Mouse (Mus musculus): ENCODE results near the gene Arid3b. TPM values are rescaled to one million over a fixed set of nuclear protein-coding genes. Genes with fewer than 3 reads are reported as not detected.

Arid3b gene
- polyA plus RNA-seq, 1 experiment from 2014 or later = 7.0 TPM

DNA sequence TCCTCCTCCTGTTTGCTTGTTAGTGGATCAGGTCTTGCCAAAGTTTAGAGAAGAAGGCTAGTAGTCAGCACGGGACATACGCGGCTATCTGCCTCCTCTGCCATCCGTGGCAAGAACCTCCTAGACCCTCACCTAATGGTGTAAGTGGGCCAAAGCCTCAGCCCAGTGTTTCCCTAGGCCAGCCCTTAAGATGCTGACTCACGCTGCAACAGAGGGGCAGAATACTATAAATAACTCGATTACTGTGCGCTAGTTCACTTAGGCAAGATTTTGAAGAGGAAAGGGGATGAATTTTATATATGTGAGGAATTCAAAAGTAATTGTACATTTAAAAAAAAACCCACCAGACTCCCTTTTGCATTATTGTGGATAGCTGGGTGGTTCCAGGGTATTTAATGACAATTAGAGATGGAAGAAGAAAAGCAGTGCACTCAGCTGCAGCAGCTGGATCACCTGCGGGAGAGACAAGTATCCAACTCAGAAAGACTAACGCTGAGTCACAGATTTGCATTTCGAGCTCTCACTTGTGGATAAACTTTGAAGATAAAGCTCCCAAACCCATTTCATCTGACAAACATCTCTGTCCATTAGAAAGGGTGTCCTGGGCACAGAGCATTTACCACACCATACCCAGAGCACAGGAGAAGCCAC, 31.4 kb downstream of the Arid3b start:
- Histone ChIP-seq H3K27ac (ENCODE audit: low read depth, low read length) (no peak overlapping the region), H3K4me2 (ENCODE audit: low read length) (no peak overlapping the region), H3K9ac (ENCODE audit: low read length) (no peak overlapping the region), H3K4me3 (ENCODE audit: low read depth, low read length) (no peak overlapping the region), H3K4me1 (ENCODE audit: control insufficient read depth, insufficient read depth, low read length) (peaks cover 18% of the 10 kb centered on the region), H3K36me3 (ENCODE audit: control insufficient read depth, insufficient read depth, low read length) (no peaks in the 10 kb centered on the region; the same call in 1 of the 2 replicates), H3K9me3 (replicated peaks; ENCODE audit: control insufficient read depth, low read length) (no peaks in the 10 kb centered on the region), H3K27me3 (replicated peaks; ENCODE audit: control insufficient read depth, insufficient read depth, low read length) (no peaks in the 10 kb centered on the region)
- ATAC-seq (no peak), DNase-seq (ENCODE audit: low spot score) (no peak)
- 79% methylated on average over 10 of the region's 10 CpGs for WGBS

DNA sequence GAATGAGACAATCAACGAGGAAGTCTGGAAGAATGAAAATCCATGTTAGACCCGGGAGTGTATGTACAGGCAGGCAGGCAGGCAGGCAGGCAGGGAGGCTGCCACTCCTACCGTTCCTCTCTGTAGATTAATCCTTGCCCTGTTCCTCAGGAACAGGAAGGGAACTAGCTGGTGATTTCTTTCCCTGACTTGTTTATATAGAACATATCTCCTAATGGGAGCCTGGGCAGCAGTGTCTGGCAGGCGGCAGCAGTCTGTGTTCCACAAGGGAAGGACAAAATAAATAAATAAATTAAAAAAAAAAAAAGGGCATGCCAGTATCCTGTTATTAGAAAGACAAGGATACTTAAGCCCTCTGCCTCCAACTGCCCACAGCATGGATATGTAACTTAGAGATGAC, 32.8 kb downstream of the Arid3b start:
- H3K4me2 ChIP-seq (ENCODE audit: low read length) = no peak overlapping the region
- H3K9ac ChIP-seq (ENCODE audit: low read length) = 0 out of 2 replicates have a peak overlapping the region, but pooled peaks have one; percentile 13
- no peak overlapping the region for H3K4me3 ChIP-seq (ENCODE audit: low read depth, low read length)
- no peak for ATAC-seq
- no peaks in the 10 kb centered on the region for H3K9me3 ChIP-seq (replicated peaks; ENCODE audit: control insufficient read depth, low read length)
- no peak overlapping the region for H3K27ac ChIP-seq (ENCODE audit: low read depth, low read length)
- no peak for DNase-seq (ENCODE audit: low spot score)
- peaks cover 14% of the 10 kb centered on the region for H3K4me1 ChIP-seq (ENCODE audit: control insufficient read depth, insufficient read depth, low read length)
- 23% methylated on average over 4 of the region's 4 CpGs for WGBS
- no peaks in the 10 kb centered on the region; the same call in 1 of the 2 replicates for H3K36me3 ChIP-seq (ENCODE audit: control insufficient read depth, insufficient read depth, low read length)
- no peaks in the 10 kb centered on the region for H3K27me3 ChIP-seq (replicated peaks; ENCODE audit: control insufficient read depth, insufficient read depth, low read length)

DNA sequence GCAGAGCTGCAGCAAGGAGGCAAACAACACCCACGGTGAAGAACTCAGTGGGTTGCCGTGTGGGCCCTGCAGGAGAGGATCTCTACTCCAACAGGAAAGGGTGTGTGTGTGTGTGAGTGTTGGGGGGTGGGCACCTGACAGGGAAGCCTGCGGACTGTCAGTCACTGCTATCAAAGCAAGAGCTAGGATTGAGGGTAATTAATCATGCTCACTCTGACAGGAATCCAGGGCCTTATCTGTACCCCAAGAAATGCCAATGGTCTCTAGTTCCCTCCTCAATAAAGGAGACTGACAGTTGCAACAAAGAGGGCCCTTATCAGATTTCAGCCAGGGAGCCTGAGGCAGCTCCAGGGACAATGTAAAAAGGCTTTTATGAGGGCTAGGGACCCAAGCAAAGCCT, 33.5 kb downstream of the Arid3b start:
- DNase-seq (ENCODE audit: low spot score) (no peak), ATAC-seq (no peak)
- Histone ChIP-seq H3K27me3 (replicated peaks; ENCODE audit: control insufficient read depth, insufficient read depth, low read length) (no peaks in the 10 kb centered on the region), H3K4me2 (ENCODE audit: low read length) (no peak overlapping the region), H3K9me3 (replicated peaks; ENCODE audit: control insufficient read depth, low read length) (no peaks in the 10 kb centered on the region), H3K4me3 (ENCODE audit: low read depth, low read length) (no peak overlapping the region), H3K4me1 (ENCODE audit: control insufficient read depth, insufficient read depth, low read length) (peaks cover 12% of the 10 kb centered on the region; the same call in 1 of the 2 replicates), H3K9ac (ENCODE audit: low read length) (no peak overlapping the region), H3K27ac (ENCODE audit: low read depth, low read length) (no peak overlapping the region), H3K36me3 (ENCODE audit: control insufficient read depth, insufficient read depth, low read length) (peaks cover under 1% of the 10 kb centered on the region; the same call in 1 of the 2 replicates)
- WGBS = 34% methylated on average over 3 of the region's 3 CpGs

DNA sequence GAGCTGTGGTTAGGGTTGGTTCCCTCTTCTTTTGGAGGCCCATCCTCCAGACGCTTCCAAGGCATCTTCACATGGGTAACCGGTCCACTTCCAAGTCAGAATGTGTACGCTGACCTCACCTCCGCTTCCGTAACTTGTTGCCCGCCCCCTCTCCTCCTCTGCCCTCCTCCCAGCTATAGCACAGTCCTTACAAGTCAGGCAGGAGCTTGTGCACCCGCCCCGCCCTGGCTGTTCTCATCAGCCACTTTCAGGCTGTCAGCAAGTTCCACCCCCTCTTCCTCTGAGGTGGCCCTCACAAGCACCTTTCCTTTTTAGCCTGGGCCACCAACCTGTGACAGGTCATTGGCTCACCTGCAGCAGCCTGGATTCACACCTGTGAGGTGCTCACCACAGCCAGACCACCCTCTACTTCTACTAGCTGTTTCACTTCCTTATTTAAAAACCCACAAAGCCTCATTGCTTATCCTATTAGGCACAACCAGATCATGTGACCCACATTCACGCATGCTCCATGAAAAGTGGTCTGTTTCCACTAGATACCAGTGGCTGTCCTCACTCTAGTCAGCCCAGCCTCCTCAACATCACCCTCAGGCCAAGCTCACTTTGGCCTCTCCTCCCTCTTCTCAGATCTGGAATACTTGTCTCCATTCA, 36.1 kb downstream of the Arid3b start:
- Histone ChIP-seq H3K4me3 (ENCODE audit: low read depth, low read length) (no peak overlapping the region), H3K9me3 (replicated peaks; ENCODE audit: control insufficient read depth, low read length) (no peaks in the 10 kb centered on the region), H3K36me3 (ENCODE audit: control insufficient read depth, insufficient read depth, low read length) (peaks cover 27% of the 10 kb centered on the region), H3K9ac (ENCODE audit: low read length) (no peak overlapping the region), H3K4me1 (ENCODE audit: control insufficient read depth, insufficient read depth, low read length) (peaks cover 7% of the 10 kb centered on the region; the same call in 1 of the 2 replicates), H3K27me3 (replicated peaks; ENCODE audit: control insufficient read depth, insufficient read depth, low read length) (no peaks in the 10 kb centered on the region), H3K27ac (ENCODE audit: low read depth, low read length) (no peak overlapping the region), H3K4me2 (ENCODE audit: low read length) (no peak overlapping the region)
- ATAC-seq = no peak
- 91% methylated on average over 9 of the region's 9 CpGs for WGBS
- no peak for DNase-seq (ENCODE audit: low spot score)

DNA sequence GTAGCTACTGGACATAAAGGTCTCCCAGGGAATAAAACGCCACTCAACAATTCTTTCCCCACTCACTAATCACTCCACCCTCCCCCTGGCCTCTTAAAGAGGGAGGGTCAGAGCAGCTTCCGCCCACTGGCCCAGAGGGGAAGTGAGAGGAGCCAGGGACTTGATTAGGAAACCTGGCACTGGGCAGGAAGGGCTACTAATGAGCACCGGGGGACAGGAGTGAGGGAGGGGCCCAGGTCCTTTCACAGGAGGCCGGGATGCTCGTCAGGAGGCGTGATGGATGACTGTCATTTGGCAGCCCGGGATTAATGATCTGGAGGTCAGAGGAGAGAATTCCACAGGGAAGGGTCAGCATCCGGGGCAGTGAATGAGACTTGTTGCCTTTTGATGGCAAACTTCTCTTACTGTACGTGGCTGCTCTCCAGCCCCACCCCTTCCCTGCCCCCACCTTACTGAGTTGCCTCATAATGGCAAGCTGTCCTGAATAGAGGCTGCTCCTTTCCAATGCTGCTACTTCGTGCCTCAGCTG, 37.8 kb downstream of the Arid3b start:
- H3K9ac ChIP-seq (ENCODE audit: low read length) = no peak overlapping the region
- H3K36me3 ChIP-seq (ENCODE audit: control insufficient read depth, insufficient read depth, low read length) = peaks cover 42% of the 10 kb centered on the region
- DNase-seq (ENCODE audit: low spot score) (peak; percentile 34), ATAC-seq (peak; percentile 50; the same call in 1 of the 2 replicates)
- H3K4me2 ChIP-seq (ENCODE audit: low read length) = no peak overlapping the region
- 3% methylated on average over 10 of the region's 10 CpGs for WGBS
- H3K4me1 ChIP-seq (ENCODE audit: control insufficient read depth, insufficient read depth, low read length) = peaks cover 7% of the 10 kb centered on the region; the same call in 1 of the 2 replicates
- H3K27me3 ChIP-seq (replicated peaks; ENCODE audit: control insufficient read depth, insufficient read depth, low read length) = no peaks in the 10 kb centered on the region
- H3K27ac ChIP-seq (ENCODE audit: low read depth, low read length) = no peak overlapping the region
- no peak overlapping the region for H3K4me3 ChIP-seq (ENCODE audit: low read depth, low read length)
- no peaks in the 10 kb centered on the region for H3K9me3 ChIP-seq (replicated peaks; ENCODE audit: control insufficient read depth, low read length)

DNA sequence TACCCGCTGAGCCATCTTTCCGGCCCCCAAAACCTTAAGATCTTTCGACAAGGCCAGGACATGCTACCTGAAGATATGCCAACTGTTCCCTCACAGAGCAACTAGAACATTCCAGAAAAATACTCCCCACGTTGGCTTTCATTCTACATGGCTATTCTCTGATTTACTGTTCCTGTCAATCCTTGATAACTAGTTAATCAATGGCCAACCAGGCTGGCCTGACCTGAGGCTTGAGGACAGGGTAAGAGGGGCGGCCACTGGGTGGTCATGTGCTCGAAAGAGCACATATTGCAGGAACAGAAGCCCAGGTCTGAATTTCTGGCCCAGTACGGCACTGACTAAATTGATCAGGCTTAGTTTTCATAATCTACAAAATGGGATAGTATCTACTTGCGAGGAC, 39.1 kb downstream of the Arid3b start:
- ATAC-seq (no peak), DNase-seq (ENCODE audit: low spot score) (no peak)
- no peak overlapping the region for H3K9ac ChIP-seq (ENCODE audit: low read length)
- peaks cover 7% of the 10 kb centered on the region; the same call in 1 of the 2 replicates for H3K4me1 ChIP-seq (ENCODE audit: control insufficient read depth, insufficient read depth, low read length)
- 96% methylated on average over 8 of the region's 8 CpGs for WGBS
- no peak overlapping the region for H3K4me3 ChIP-seq (ENCODE audit: low read depth, low read length)
- H3K36me3 ChIP-seq (ENCODE audit: control insufficient read depth, insufficient read depth, low read length) = peaks cover 55% of the 10 kb centered on the region
- H3K27me3 ChIP-seq (replicated peaks; ENCODE audit: control insufficient read depth, insufficient read depth, low read length) = no peaks in the 10 kb centered on the region
- H3K9me3 ChIP-seq (replicated peaks; ENCODE audit: control insufficient read depth, low read length) = no peaks in the 10 kb centered on the region
- H3K4me2 ChIP-seq (ENCODE audit: low read length) = no peak overlapping the region
- no peak overlapping the region for H3K27ac ChIP-seq (ENCODE audit: low read depth, low read length)

DNA sequence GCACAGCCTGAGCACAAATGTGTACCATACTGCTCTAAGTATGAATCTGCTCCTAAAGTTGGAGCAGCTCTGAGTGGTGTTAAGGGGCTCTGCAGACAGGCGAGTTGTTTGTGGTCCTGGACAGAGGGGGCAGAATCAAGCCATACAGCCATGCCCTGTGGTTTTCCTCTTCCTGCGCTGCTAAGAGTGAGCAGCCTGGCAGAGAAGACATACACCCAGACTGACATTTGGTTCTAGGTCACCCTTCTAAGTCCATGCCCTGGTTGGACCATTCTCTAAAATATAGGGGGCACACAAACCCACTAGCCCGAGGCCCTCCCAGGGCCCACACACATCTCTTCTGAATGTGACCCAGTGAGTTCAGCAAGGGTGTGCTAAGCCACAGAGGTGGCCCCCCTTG, 46.9 kb downstream of the Arid3b start:
- Histone ChIP-seq H3K27me3 (replicated peaks; ENCODE audit: control insufficient read depth, insufficient read depth, low read length) (no peaks in the 10 kb centered on the region), H3K9me3 (replicated peaks; ENCODE audit: control insufficient read depth, low read length) (no peaks in the 10 kb centered on the region), H3K4me1 (ENCODE audit: control insufficient read depth, insufficient read depth, low read length) (no peaks in the 10 kb centered on the region), H3K36me3 (ENCODE audit: control insufficient read depth, insufficient read depth, low read length) (peaks cover 53% of the 10 kb centered on the region), H3K9ac (ENCODE audit: low read length) (no peak overlapping the region), H3K27ac (ENCODE audit: low read depth, low read length) (no peak overlapping the region), H3K4me2 (ENCODE audit: low read length) (no peak overlapping the region), H3K4me3 (ENCODE audit: low read depth, low read length) (no peak overlapping the region)
- DNase-seq (ENCODE audit: low spot score) (no peak), ATAC-seq (no peak)
- WGBS = 90% methylated on average over 3 of the region's 3 CpGs

DNA sequence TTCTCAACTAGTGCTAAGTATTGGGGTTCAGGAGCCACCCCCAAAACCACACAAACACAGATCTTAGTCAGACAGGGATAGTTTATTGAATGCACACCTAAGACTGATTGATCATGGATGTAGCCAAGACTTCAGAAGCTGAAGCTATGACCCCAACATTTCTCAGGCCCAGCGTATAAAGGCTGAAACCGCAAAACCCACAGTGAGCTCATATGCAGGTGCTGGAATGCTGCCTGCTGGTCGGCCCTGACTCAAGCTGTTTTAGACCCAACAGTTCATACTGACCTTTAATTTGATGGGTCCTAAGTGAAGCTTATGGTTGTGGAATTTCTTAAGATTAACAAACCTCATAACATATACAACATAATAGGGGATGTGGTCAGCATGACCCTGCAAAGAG, 53.9 kb downstream of the Arid3b start:
- Histone ChIP-seq H3K4me3 (ENCODE audit: low read depth, low read length) (no peak overlapping the region), H3K36me3 (ENCODE audit: control insufficient read depth, insufficient read depth, low read length) (no peaks in the 10 kb centered on the region), H3K4me2 (ENCODE audit: low read length) (no peak overlapping the region), H3K27me3 (replicated peaks; ENCODE audit: control insufficient read depth, insufficient read depth, low read length) (no peaks in the 10 kb centered on the region), H3K9me3 (replicated peaks; ENCODE audit: control insufficient read depth, low read length) (no peaks in the 10 kb centered on the region), H3K9ac (ENCODE audit: low read length) (no peak overlapping the region), H3K4me1 (ENCODE audit: control insufficient read depth, insufficient read depth, low read length) (no peaks in the 10 kb centered on the region), H3K27ac (ENCODE audit: low read depth, low read length) (no peak overlapping the region)
- 97% methylated on average over 3 of the region's 3 CpGs for WGBS
- DNase-seq (ENCODE audit: low spot score) = no peak
- no peak for ATAC-seq

DNA sequence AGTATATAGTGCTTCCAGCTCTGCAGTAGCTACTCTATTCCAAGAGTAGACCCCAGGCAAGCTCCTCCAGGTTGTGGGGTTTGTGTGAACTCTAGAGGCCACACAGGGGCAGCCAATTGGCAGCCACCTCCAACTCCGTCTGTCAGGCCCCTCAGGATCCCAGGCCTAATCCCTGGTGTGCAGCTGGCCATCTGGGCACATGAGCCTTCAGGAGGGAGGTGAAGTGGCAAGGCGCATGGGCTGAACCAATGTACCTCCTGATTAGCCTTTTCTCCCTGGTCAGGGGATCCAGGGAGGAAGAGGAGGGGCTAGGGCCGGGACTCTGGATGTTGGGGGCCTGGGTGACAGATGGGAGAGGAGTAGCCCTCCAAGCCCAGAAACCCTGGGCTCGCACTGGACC, 60.9 kb downstream of the Arid3b start:
- no peak for DNase-seq (ENCODE audit: low spot score)

More for the DNA sequence above, 60.9 kb downstream of the Arid3b start:
- no peaks in the 10 kb centered on the region for H3K27me3 ChIP-seq (replicated peaks; ENCODE audit: control insufficient read depth, insufficient read depth, low read length)
- WGBS = 55% methylated on average over 4 of the region's 4 CpGs
- H3K9me3 ChIP-seq (replicated peaks; ENCODE audit: control insufficient read depth, low read length) = no peaks in the 10 kb centered on the region
- H3K27ac ChIP-seq (ENCODE audit: low read depth, low read length) = no peak overlapping the region
- no peaks in the 10 kb centered on the region for H3K36me3 ChIP-seq (ENCODE audit: control insufficient read depth, insufficient read depth, low read length)
- H3K4me3 ChIP-seq (ENCODE audit: low read depth, low read length) = no peak overlapping the region
- no peak overlapping the region for H3K4me2 ChIP-seq (ENCODE audit: low read length)
- H3K9ac ChIP-seq (ENCODE audit: low read length) = no peak overlapping the region
- H3K4me1 ChIP-seq (ENCODE audit: control insufficient read depth, insufficient read depth, low read length) = no peaks in the 10 kb centered on the region
- no peak for ATAC-seq

Data from forebrain, embryonic 14.5 days (tissue).